Mouse (Mus musculus) ovary, postnatal 36 days (tissue): ENCODE measurements at regions not wholly inside any gene's neighbourhood (a gene's known extent, or its start where the extent isn't known, plus 50 kb on each side); places are given as distances from the start of the nearest gene placed in this dataset.
A peak's percentile ranks its signal among the peaks of the same experiment; 100 is the strongest.

ENCODE experiments used
- DNase-seq: peaks from one replicate; pipeline ENCODE4 v3.0.0; 2022; ENCODE audit warnings: low spot score, mixed read lengths

DNA sequence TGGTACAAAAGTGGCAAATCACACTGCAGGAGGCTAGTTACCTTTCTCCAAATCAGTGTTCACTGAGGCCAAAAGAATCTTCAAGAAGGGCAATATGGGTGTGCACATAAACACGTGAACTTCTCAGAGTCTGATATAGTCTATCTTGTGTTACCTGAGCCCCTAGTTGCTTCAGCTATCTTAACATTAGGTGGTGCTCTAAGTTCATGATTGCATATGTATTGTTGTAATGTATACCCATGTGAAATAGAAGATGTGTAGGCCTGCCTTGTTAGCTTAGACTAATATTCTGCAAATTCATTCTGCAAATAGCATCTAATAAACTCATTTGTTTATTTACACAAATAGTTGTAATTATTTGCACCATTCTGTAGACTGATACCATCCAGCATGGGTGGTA is 764.6 kb downstream of the Basp1 start:
- no peak for DNase-seq

GRCm38 (mm10) chr15:24635620-24636019 is 777.9 kb downstream of the Basp1 start:
- DNase-seq, result no peak

DNA sequence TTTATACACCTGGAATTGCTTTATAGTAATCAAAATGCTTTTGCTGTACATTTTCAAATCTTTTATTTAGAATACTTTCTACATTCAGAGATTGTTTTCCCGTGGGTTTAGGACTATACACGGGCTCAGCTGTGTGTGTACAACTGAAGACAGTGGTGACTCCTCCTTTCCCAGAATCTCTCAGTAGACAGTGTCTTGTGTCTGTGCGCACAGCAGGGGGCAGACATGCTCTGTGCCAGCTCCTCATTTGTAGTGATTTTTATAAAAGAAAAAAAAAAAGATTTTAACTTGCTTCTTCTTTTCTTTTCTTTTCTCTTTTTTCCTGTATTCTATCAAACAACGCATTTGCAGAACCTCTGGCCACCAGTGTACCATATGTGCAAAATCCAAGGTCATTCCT is 817.3 kb downstream of the Basp1 start:
- DNase-seq, result peak; percentile 21

DNA sequence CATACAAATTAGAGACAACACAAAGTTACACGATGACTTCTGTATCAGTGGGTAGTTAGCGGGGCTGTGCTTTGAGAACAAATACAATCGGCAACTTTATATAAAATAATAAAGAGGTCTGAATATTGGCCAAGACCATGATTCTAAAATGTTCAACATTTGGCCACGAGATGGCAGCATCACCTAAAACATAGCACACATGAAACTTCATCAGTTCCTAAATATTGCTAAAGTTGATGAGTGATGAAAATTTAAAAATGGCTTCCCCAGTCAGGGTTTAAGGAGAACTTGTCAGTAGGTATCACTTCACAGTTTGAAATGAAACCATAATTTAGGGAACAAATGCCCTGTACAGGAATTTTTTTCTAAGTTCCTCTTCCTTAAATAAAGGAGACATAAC is 824.6 kb downstream of the Basp1 start:
- DNase-seq, result no peak

- DNase-seq, result no peak
Observed at GRCm38 (mm10) chr15:24566981-24567380, 846.6 kb downstream of the Basp1 start.

- no peak for DNase-seq
Observed at GRCm38 (mm10) chr15:24556806-24557205, 856.8 kb downstream of the Basp1 start.

- no peak for DNase-seq
Observed at GRCm38 (mm10) chr15:24550108-24550507, 863.5 kb downstream of the Basp1 start.

GRCm38 (mm10) chr15:24530065-24530464 is 883.5 kb downstream of the Basp1 start:
- DNase-seq, result no peak

- no peak for DNase-seq
Observed at GRCm38 (mm10) chr15:24527379-24527778, 886.2 kb downstream of the Basp1 start.

GRCm38 (mm10) chr15:24513926-24514325 is 899.6 kb downstream of the Basp1 start:
- no peak for DNase-seq

GRCm38 (mm10) chr15:24501907-24502559 is 911.5 kb downstream of the Basp1 start:
- DNase-seq, result no peak

- DNase-seq, result no peak
Observed at GRCm38 (mm10) chr15:24486235-24486634, 927.3 kb downstream of the Basp1 start.

GRCm38 (mm10) chr15:24468239-24468638 is 945.3 kb downstream of the Basp1 start:
- no peak for DNase-seq

DNA sequence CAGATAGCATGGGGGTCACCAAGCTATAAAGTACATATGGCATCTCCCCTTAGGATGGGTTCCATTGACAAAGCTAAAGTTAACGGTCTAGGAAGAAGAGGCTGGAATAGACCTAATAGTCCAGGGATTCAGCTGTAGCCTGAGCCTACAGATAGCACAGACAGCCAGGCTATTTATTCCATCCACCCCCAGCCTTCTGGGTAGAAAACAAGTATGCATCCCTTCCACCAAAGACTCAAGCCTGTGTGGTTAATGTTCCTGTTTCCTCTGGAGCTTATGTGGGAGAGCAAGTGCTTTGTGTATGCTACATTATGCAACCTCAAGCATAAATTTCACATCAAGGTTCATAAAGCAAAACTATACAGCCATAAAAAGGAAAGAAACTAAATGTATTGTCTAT is 955.8 kb downstream of the Basp1 start:
- no peak for DNase-seq

DNA sequence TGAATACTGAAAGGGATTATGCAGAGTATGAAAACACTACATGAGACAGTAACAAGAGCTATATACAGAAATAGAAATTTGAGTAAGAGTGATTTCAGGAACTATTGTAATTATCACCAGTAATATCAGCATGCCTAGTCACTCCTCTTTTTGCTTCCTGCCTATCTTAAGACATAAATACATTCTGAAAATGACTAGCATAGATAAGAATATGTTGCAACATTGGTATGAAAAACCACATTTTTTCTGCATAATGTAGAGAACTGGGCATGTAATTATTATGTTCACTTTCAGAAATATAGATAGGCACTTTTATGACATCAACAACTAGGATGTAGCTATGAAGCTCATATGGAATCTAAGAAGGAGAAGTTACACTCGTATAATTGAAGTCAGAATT is 980.5 kb downstream of the Basp1 start:
- no peak for DNase-seq

GRCm38 (mm10) chr15:24429154-24429553 is 984.4 kb downstream of the Basp1 start:
- no peak for DNase-seq

GRCm38 (mm10) chr15:24422333-24422942 is 991.1 kb downstream of the Basp1 start:
- DNase-seq, result no peak

DNA sequence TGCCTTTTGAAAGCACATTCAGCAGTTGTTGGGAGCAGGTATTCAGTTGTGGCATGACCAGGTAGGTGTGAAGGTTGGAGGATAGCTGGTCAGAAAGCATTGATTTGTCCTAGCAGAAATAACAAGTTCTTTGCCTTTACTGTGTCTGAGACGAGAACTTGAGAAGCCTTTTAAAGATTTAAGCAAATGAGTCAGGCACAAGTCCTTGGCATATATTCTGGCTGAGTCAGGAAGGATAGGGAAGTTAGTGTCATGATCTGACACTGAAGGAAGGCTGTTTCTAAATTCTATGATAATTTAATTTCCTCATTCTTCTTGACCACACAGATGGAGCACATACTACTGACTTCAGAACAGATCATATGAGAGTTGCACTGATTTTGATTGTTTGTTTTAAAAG is 993.8 kb downstream of the Basp1 start:
- no peak for DNase-seq

DNA sequence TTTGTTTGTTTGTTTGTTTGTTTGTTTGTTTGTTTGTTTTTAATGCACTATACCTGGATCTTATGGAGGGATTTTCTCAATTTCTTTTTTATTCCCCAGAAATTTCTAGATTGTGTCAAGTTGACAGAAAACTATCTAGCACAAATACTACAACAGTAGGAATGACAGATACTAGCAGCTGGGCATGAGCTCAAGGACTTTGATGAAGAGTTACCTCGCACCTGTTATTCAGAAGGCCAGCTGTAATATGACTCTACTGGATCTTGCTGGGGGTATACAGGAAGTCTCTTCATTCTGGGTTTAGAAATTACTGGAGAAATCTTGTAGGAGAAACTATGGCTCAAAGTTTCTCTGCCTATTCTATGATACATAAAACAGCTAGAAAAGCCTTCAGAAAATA is 994.4 kb downstream of the Basp1 start:
- DNase-seq, result no peak

DNA sequence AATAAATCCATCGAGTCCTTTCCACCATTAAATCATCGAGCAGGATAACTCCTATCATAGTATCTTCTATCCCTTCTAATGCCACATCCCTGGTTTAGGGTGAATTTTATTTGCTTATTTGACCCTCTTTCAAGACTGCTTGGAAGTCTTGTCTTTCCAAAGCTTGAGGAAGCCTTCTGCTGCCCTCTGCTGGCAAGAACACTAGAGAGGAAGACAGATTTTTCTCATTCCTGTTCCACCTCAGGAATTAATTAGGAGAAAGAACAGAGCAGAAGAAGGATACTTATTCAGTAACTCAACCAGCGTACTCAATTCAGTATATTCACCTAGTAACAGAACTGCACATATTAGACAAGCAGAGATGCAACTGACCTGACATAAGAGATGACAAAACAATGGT is 1005.9 kb downstream of the Basp1 start:
- no peak for DNase-seq

GRCm38 (mm10) chr15:24405305-24405704 is 1008.3 kb downstream of the Basp1 start:
- no peak for DNase-seq

DNA sequence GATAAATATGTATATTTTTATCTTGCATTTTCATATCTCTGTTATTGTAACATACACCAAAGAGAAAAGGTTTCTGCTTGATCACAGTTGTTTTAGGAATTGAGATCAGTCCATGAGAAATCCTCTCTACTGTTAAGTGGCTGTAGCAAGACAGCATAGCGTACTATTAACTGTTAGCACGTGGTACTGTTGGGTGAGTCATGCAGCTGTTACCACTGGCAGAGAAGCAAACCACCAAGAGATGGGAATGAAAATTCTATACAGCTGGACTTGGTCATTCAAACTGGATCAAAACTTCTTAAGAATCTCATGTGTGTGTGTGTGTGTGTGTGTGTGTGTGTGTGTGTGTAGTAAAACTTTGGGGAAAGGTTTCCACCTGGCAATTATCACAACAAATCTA is 1013.5 kb downstream of the Basp1 start:
- no peak for DNase-seq

DNA sequence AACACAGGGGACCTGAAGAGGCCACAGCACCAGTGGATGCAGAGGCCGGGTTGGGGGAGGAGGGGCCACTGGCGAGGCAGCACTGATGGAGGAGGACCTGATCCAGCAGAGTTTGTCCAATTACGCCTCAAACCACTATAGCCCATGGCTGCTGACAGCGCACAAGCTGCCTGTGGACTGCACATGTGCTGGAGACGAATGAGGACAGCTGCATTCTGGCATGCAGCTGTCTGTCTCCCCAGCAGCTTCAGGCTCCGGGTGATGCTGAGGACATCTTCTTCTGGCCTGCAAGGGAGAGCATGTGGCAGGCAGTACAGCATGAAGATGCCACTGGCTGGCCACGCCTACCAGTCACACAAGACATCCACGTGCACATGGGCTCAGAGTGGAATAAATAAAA is 1055.2 kb downstream of the Basp1 start:
- DNase-seq, result no peak

DNA sequence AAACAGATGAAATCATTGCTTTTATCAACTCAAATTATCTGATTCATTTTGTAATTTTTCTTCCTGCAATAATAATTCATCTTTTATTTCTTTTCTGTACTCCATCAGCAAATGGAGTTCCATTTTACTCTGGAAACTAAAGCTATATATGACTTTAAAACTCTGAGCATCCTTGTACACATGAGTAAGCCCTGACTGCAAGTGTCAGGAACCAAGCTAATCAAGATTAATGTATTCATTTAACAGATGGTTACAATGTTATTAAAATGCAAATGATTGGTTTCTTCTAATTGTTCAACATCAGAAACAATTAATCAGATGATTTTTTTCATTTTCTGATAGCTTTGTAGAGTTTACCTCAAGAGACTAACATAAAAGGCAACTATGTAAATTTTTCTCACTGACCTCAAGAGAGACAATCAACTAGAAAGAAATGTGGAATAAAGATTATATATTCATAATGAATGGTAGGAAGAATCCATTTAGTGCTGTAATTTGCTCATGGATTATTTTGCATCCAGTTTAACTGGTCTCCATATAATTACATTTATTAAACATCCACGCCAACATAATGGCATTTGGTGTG is 1064.5 kb downstream of the Basp1 start:
- no peak for DNase-seq
